Mouse (Mus musculus): ENCODE measurements around the gene Sh3d21.

The Sh3d21 gene

DNA sequence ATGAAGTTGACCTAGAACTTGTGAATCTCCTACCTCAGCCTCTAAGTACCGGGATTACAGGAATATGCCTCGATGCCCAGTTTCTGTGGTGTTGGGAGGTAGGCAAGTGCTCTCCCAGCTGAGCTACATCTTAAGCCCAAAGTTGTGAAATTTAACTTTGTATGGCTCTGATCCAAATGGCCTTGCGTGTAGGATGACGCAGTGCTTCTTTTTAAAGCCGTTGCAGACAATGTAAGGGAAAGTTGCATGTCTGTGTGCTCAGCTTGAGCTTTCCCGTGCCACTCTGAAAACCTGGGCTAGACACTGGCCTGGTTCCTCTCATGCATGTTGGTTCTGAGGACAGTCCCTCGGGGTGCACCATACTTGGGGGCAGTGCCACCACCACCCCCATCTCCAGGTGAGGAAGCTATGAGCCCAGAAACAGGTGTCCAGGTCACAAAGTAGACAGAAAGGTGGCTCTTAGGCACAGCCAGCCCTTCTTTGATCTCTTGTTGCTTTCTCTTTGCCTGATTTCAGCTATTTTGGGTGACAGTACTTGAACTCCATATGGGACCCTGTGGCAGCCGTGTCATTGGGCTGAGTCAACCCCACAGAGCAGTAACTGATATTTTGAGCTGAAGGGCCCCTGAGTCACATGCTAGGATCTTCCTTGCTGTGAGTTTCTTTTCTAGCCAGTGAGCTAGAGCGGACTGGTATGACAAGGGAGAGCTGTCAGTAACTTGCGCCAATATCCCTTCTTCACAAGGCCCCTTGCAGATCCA, 53.5 kb downstream of the Sh3d21 start:
- no peak for DNase-seq (ENCODE audit: low read depth, low spot score)

DNA sequence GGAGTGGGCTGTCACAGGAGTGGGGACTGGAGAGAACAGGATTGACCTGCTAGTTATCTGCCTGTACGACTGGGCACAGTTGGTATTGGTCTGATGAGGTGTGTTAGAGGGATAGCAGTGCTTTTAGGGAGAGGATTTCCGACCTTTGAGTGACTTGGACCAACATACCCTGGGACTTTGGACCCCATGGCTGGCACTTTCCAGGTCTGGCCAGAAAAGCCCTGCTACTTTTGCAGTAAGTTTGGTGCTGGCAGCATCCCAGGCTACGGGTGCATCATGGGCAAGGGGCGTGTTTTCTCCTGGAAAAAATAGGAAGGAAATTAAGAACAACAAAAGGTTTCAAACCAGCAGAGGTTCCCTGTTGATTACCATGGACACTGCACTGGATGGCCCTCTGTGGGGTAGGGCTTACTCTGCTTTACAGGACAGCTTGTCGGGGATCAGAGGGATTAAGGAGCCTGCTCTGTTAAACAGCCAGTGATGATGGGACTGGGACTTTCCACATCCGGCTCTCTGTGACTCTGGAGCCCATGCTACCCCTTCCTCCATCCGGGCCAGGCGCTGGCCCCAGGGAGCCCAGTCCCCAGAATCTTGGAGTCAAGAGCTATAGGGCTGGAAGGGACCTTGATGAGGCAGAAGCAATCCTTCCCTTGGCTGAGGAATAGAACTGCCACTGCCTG, 55.1 kb downstream of the Sh3d21 start:
- no peak for DNase-seq (ENCODE audit: low read depth, low spot score)

DNA sequence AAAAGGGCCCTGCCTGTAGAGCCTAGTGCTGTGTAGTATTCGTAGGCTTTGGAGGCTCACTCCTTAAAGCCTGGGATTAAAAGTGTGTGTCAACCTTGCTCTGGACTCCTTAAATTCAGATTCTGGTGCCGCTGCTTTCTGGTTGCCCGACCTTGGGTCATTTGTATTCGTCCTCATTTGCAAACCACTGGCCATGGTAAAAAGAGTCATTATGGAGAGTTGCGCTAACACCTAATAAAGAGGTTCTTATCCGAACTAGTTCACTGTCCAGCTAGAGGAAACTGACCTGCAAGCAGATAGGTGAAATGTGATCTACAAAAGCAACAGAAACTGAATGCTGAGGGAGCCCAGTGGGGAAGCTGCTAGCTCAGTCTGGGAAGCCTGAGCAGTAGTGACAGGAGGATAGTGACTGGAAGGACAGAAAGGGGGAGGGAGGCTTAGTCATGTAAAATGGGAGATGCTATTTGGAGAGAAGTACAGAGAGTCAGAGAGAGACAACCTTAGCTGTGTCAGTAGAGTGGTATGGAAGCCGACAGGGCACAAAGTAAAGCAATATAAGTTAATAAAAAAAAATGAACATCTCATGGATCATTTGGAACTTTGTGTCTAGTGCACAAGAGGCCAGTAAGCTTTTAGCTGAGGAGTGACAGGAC, 58.0 kb downstream of the Sh3d21 start:
- no peak for DNase-seq (ENCODE audit: low read depth, low spot score)

DNA sequence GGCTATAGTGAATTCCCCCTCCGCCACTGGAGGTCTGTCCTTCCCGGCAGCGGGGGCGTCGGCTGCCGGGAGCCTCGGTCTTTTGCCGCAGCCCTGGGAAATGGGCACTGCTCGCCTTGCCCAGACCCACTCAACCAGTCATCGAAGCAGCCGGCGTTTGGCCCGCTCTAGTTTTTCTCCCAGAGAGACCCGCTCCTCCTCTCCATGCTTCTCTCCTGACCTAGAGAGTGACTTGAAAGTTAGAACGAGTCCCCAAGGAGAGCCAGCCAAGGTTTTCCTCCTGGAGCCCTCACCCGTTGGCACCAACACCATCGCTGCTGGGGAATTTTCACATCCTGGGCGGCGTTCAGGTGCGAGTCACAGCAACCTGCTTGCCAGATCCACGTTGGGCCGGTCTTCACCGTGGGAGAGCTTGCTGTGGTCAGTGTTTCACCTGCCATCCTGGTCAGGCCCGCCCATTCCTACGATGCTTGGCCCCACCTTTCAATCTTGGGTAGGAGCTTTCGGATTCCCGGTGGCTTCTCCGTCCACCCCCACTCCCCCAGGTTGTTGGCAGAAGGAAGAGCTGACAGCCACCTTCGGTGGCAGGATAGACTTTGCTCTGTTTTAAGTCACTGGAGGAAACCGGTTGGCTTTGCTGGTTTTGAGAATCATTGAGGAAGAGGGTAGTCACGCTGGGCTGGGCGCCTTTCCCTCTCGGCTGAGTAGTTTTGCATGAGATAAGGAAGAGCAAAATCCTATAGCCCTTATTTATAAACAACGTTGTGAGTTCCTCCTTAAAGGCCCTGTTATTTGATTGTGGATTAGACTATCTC, 58.8 kb downstream of the Sh3d21 start:
- DNase-seq (ENCODE audit: low read depth, low spot score) = peak; percentile 28

DNA sequence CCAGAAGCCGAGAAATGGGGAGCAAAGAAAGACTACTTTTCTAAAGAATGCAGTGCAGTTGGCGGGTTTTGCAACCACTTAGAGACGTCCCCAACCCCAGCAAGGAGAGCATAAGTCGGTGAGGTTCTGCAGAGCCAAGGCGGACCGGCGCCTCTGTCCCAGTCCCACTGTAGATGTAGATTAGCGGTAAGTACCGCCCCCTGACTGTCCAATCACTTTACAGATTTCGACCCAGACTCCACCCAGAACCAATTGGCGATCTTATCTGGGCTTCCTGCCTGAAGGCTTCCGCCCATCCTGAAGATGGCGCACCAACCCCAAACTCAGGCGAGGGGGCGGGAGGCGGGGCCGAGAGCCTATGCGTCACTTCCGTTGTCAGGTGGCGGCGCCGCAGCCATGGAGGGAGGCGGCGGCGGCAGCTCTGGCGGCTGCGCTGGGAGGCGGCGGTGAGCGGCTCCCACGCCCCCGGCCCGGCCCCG, 59.7 kb downstream of the Sh3d21 start, which contains the start of gene Stk40:
Gene Stk40, plus strand, starts transcription at position 368 of the 479 bp plus-strand sequence.
- peak; percentile 99 for DNase-seq (ENCODE audit: low read depth, low spot score)

DNA sequence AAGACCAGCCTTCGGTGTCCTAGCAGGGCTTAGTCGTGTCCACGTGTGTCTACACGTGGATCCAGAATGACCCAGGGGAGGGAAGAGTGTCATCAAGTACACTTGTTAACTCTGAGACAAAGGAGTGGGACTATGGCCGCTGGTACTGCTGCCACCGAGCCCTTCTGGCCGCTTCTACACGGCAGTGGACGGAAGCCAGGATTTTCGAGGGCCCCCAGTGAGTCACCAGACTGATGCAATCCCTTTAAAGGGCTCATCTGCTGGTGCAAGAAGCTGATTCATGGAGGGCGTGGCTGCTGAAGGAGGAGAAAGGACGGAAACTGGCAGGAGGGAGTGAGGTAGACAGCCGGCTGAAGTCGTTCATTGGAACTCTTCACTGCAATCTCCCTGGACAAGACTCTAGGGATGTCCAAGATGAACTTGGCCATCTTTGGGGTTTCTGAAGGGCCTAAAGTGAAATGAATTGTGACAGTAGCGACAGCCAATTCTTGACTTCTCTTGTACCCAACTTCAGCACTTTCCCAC, 60.2 kb downstream of the Sh3d21 start:
- DNase-seq (ENCODE audit: low read depth, low spot score) = peak; percentile 89

DNA sequence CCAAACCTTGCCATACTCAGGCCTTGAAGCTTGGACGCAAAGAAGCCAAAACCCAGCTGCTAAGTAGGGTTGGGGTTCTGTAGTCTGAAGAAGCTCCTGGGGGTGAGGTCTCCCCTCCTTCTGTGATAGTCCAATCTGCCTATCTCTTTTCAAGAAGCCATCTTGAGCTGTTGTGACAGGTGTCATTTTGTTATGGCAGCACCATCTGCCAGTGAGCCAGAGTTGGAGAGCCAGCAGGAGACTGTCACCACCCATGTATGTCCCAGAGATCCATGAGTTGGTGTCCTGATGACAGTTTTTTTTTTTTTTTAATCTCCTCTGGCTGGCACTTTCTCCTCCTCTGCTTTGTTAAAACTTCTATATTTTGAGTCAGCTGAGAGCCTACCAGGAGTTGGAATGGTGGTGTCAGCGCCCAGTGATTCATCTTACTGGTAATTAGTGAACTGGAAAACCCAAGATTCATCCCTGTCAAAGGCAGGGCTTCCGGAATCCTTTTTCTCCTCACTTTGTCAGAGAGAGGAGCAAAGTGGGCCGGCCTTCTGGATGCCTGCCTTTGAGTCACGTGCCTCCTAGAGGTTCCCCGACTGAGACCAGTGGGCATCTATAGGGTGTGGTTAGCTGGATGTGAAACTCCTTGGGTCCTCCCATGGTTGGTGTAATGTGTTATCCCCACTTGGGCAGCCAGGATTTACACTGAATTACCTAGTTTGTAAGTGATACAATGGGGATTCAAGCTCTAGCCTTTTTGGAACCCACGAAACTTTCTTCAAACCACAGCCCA, 61.0 kb downstream of the Sh3d21 start:
- DNase-seq (ENCODE audit: low read depth, low spot score) = peak; percentile 82

DNA sequence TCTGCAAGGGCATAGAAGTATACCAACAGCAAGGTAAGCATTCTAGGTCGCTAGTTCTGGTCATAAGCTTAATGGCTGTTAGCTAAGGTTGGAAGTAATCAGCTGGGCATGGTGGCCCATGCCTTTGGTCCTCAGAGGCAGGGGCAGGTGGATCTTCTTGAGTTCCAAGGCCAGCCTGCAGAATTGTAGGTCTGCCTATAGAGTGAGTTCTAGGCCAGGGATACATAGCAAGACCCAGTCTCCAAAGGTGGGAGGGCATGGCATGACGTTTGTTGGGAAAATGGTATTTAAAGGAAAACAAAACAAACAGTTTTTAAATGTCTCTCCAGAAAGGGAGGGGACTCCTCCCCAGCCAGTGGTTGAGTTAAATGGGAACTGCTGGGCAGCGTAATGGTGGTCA, 62.5 kb downstream of the Sh3d21 start:
- no peak for DNase-seq (ENCODE audit: low read depth, low spot score)
